Mouse (Mus musculus) heart, postnatal 0 days (tissue): ENCODE measurements around the gene Reep3.

Source experiments
- CTCF ChIP-seq: IDR thresholded peaks from 2 replicates; pipeline ENCODE4 v1.5.1; 2016; ENCODE audit warnings: antibody characterized with exemption, control low read depth, low read depth
- EP300 ChIP-seq: IDR thresholded peaks from 2 replicates; pipeline ENCODE4 v1.6.1; 2016; ENCODE audit warnings: antibody characterized with exemption, low read depth

DNA sequence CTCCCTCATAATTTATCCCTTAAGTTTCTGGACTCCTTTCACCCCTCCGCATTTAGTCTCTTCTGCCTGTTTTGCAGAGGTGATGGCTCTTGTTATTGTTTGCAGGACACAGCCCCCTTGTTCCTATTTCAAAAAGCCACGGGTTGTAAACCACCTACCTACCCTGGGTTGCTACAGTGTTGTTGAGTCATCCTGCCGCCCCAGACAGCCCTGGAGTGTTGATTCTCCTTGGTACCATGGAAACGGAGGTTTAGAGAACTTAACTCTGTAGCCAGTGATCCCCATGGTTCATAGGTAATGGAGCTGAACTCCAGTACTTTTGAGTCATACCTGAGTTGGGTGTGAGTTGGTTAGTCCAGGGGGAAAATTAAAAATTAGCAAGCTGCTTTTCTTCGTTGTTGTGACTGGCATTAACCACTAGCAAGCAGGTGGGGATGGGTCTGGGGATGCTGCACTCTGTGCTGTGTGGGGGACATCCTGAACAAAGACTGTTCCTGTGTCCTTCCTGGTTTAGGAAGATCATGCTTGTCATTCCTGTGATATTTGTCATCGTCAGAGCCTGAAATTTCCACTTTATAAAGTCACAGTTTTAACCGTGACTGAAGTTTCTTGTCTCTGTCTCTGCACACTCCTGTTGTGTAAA is 1.8 kb upstream of the Reep3 start:
- TF ChIP-seq CTCF (no peak), EP300 (no peak)
